23 mouse cellular contexts compared by ENCODE assay signal in the genomic region with DNA sequence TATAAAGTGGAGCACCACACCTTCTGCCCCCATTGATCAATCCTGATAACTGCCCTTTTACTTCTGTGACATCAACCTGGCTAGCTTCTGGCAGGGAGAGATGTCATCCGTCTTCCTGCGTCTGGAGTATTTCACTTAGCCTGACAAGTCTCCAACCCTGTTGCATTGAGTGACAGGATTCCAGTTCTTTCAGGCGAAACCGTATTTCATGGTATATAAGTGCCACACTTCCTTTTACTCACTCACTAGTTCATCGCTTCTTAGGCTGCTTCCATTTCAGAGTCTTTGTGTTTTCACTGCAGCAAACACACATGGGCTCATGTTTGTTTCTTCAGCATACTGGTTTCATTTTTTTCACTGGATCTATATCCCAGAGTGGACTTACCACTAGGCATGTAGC. TPM values are rescaled to one million over a fixed set of nuclear protein-coding genes. Genes with fewer than 3 reads are reported as not detected.
DNase-seq lines count a peak whose midpoint lies in the region; ATAC-seq lines count a peak whose summit lies in the region.
"Had no signal": no experiment of that assay in that cellular context is flagged by ENCODE, and none has a peak within 500 bp of the region (broad histone marks: within the 10 kb centered on the region; RNA-seq: fewer than 3 reads in every experiment).

No protein-coding gene starts in this region.

- peaks cover 16% of the 10 kb centered on the region for H3K4me1 ChIP-seq in heart, embryonic 12.5 days (replicated peaks)
- H3K4me1 ChIP-seq in midbrain, embryonic 14.5 days (ENCODE audit: control insufficient read depth, insufficient read depth, low read length), result no peaks in the 10 kb centered on the region
- H3K4me1 ChIP-seq in midbrain, embryonic 15.5 days, result no peaks in the 10 kb centered on the region
- H3K4me1 ChIP-seq: hindbrain, embryonic 15.5 days had no signal

- ATAC-seq in heart, embryonic 12.5 days (ENCODE audit: insufficient number of reproducible peaks, low FRiP score), result no peak
- no peak for ATAC-seq in midbrain, embryonic 14.5 days (ENCODE audit: low FRiP score, low TSS enrichment)
- ATAC-seq in midbrain, embryonic 15.5 days (replicated peaks), result no peak
- ATAC-seq in frontal cortex, adult (ENCODE audit: low TSS enrichment), result no peak

- H3K9ac ChIP-seq in heart, embryonic 12.5 days, result no peak overlapping the region
- no peak overlapping the region for H3K9ac ChIP-seq in midbrain, embryonic 14.5 days (replicated peaks; ENCODE audit: low read length)
- H3K9ac ChIP-seq in midbrain, embryonic 15.5 days, result no peak overlapping the region
- H3K9ac ChIP-seq: hindbrain, embryonic 15.5 days; lung, embryonic 15.5 days had no signal

- H3K4me3 ChIP-seq in heart, embryonic 12.5 days, result no peak overlapping the region; the same call in 1 of the 2 replicates
- no peak overlapping the region for H3K4me3 ChIP-seq in midbrain, embryonic 14.5 days (replicated peaks; ENCODE audit: low read depth, low read length)
- H3K4me3 ChIP-seq in midbrain, embryonic 15.5 days, result no peak overlapping the region
- H3K4me3 ChIP-seq: hindbrain, embryonic 15.5 days; lung, embryonic 15.5 days; myocyte had no signal

- no peak for DNase-seq in heart, postnatal 14 days
- peak; percentile 13 for DNase-seq in midbrain, embryonic 14.5 days
- peak; percentile 33 for DNase-seq in embryo, embryonic 11 days
- DNase-seq in thymus, postnatal 4 days, result no peak
- DNase-seq: adrenal gland, adult 8-10 months; cerebellum, adult 2 months; gastrocnemius, postnatal 25 days; kidney, adult 18-20 months; kidney, postnatal 36 days; right cerebral cortex, postnatal 14 days had no signal

- intact Hi-C loops in heart, postnatal 14 days (cut with DNase I), result no loop called here

- no peaks in the 10 kb centered on the region for H3K36me3 ChIP-seq in heart, embryonic 12.5 days
- H3K36me3 ChIP-seq in midbrain, embryonic 14.5 days (ENCODE audit: control insufficient read depth, insufficient read depth, low read length), result no peaks in the 10 kb centered on the region
- H3K36me3 ChIP-seq in midbrain, embryonic 15.5 days (replicated peaks), result no peaks in the 10 kb centered on the region
- H3K36me3 ChIP-seq: hindbrain, embryonic 15.5 days; lung, embryonic 15.5 days had no signal

- H3K9me3 ChIP-seq in heart, embryonic 12.5 days (replicated peaks), result no peaks in the 10 kb centered on the region
- H3K9me3 ChIP-seq in midbrain, embryonic 14.5 days (ENCODE audit: control insufficient read depth, low read length), result no peaks in the 10 kb centered on the region
- H3K9me3 ChIP-seq in midbrain, embryonic 15.5 days, result no peaks in the 10 kb centered on the region
- H3K9me3 ChIP-seq: hindbrain, embryonic 15.5 days; lung, embryonic 15.5 days had no signal

- H3K27me3 ChIP-seq in heart, embryonic 12.5 days (replicated peaks), result no peaks in the 10 kb centered on the region
- no peaks in the 10 kb centered on the region for H3K27me3 ChIP-seq in midbrain, embryonic 14.5 days (ENCODE audit: control insufficient read depth, insufficient read depth, low read length)
- no peaks in the 10 kb centered on the region for H3K27me3 ChIP-seq in midbrain, embryonic 15.5 days (replicated peaks)
- H3K27me3 ChIP-seq: hindbrain, embryonic 15.5 days; lung, embryonic 15.5 days had no signal

- H3K4me2 ChIP-seq in heart, embryonic 12.5 days, result peak overlapping the region; percentile 46
- no peak overlapping the region for H3K4me2 ChIP-seq in midbrain, embryonic 14.5 days (ENCODE audit: low read length)
- H3K4me2 ChIP-seq in midbrain, embryonic 15.5 days, result no peak overlapping the region
- H3K4me2 ChIP-seq: hindbrain, embryonic 15.5 days; lung, embryonic 15.5 days; midbrain, embryonic 11.5 days had no signal

- H3K27ac ChIP-seq in heart, embryonic 12.5 days (ENCODE audit: poor library complexity, severe bottlenecking), result no peak overlapping the region
- H3K27ac ChIP-seq in midbrain, embryonic 14.5 days (replicated peaks; ENCODE audit: low read depth, low read length), result no peak overlapping the region
- no peak overlapping the region for H3K27ac ChIP-seq in midbrain, embryonic 15.5 days
- H3K27ac ChIP-seq: hindbrain, embryonic 15.5 days; lung, embryonic 15.5 days had no signal

- WGBS in heart, embryonic 12.5 days, result 12% methylated on average over 5 of the region's 5 CpGs
- WGBS in midbrain, embryonic 14.5 days, result 35% methylated on average over 5 of the region's 5 CpGs
- WGBS in midbrain, embryonic 15.5 days, result 31% methylated on average over 5 of the region's 5 CpGs

RNA-seq across cellular contexts. Expression of a gene that starts 19.5 kb away (rescaled TPM):
- polyA plus RNA-seq in heart, embryonic 12.5 days (2016; fragmentation: Nextera tagmentation; extraction: Ambion mirVana), result 68.0 and 75.4 TPM in 2 replicates
- total RNA-seq in heart, postnatal 14 days (2021), result 10 to 100 TPM; 46.0 to 50.7 TPM
- 85.2 and 127 TPM in 2 replicates for polyA plus RNA-seq in midbrain, embryonic 14.5 days (2014; fragmentation: Nextera tagmentation; extraction: Ambion mirVana)
- polyA plus RNA-seq in midbrain, embryonic 15.5 days (2015; fragmentation: Nextera tagmentation; extraction: Ambion mirVana), result 83.8 and 89.8 TPM in 2 replicates

RNA-seq across cellular contexts. Expression of a gene that starts 40.4 kb away (rescaled TPM):
- polyA plus RNA-seq in heart, embryonic 12.5 days (2016; fragmentation: Nextera tagmentation; extraction: Ambion mirVana), result not detected in 2 replicates
- total RNA-seq in heart, postnatal 14 days (2021), result not detected
- polyA plus RNA-seq in midbrain, embryonic 14.5 days (2014; fragmentation: Nextera tagmentation; extraction: Ambion mirVana), result not detected in 2 replicates
- not detected in 2 replicates for polyA plus RNA-seq in midbrain, embryonic 15.5 days (2015; fragmentation: Nextera tagmentation; extraction: Ambion mirVana)
- total RNA-seq: adrenal gland, adult 8-10 months; gastrocnemius, postnatal 25 days; layer of hippocampus, postnatal 10 days; left cerebral cortex, postnatal 36 days; liver, adult 2 months had no signal
- polyA plus RNA-seq: C2C12; cerebellum, adult 2 months; cortical plate, adult 2 months; frontal cortex, adult 2 months; hindbrain, embryonic 15.5 days; liver, adult 2 months; lung, embryonic 15.5 days; midbrain, embryonic 11.5 days; myocyte had no signal

Comparison
In these comparisons a context has a peak if more than half of its experiments do, and no peak if none do; other contexts are left out.
1. DNase-seq: peak in midbrain, embryonic 14.5 days (single experiment) and embryo, embryonic 11 days (single experiment); none in heart, postnatal 14 days (0 of 2) and thymus, postnatal 4 days (single experiment).